Mouse (Mus musculus) forelimb bud, embryonic 11.5 days (tissue): ENCODE measurements around the gene Gm10424.
"Not testable (repeated sequence)": the region's sequence is repeated elsewhere in the genome, so short reads cannot be mapped to it uniquely, and the experiment has no call there.

Source experiments
- DNase-seq: peaks from one replicate; pipeline ENCODE4 v3.0.0-alpha.2; 2012; ENCODE audit warnings: low read depth, low spot score

Gene Gm10424

DNA sequence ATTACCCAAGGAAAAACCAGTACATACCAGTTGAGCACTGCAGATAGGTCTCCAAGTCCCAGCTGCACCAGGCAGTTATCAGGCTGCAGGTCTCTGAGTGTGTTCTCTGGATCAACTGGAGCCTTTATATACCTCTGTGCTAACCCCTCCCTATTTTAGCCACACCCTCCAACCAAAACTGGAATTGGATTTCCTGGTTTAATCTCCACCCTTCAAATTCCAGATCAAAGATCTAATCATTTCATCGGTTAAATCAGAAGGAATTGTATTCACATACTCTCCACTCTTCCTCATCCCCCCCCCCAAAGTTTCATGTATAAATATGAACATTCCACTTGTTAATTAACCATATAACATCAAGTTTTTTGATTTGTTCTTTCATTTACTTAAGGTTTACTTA is at the start of gene Gm10424:
Gene Gm10424, minus strand, starts transcription at position 101 of the 400 bp plus-strand sequence.
- DNase-seq = not testable (repeated sequence)

DNA sequence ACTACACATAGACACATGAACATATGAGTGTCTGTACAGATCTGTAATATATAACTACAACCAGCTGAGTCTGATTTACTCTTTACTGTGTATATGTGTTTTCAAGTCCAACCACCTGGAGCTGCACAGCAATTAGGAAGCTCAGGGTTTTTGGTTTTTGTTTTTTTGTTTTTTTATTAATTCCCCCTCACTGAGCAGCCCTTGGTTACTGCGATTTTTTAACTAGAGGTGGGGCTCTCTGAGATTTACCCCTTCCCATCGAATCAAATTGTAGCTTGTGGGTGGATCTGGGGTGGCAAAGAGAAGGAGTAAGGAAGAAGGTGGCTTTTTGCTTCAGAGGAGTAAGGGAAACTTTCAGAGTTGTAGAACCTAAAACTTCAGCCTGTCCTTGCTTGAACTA is 33.0 kb upstream of the Gm10424 start, which contains the start of gene Gm3259:
Gene Gm3259, plus strand, starts transcription at position 301 of the 400 bp plus-strand sequence.
- DNase-seq = not testable (repeated sequence)
